Mouse (Mus musculus): Measurements from ENCODE around the gene Ust.

Ust gene

DNA sequence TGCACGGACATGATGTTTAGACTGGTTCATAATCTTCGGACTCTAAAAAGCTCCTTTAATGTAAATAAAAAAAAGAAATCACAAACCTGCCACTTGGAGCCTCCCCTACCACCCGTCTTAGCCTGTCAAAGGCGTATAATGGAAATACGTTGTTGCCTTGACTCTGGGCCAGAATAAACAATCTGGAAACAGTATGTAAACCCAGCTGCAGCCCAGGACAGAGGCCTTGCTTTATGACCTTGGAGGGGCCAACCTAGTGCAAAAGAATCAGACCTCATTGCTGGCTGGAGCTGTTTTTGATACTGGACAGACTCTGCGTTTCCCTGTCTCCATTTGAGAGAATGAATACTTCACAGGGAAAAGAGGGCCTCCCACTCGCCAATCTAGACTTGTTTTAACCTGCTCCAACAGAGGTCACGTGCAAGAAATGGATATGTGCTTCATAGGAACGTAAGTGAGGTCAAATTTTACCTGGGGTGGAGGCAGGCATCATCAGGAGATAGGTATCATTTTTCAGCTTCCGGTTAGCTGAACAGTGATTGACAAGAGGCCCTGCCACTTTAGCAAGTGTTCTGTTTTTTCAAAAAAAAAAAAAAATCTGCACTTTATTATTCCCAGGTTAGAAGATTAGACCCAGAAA is 305.2 kb downstream of the Ust start:
- DNase-seq = peak; percentile 56

- no peak for DNase-seq
These were observed 305.9 kb downstream of the Ust start for GRCm38 (mm10) chr10:8212611-8213226.

- DNase-seq = no peak
These were observed 306.9 kb downstream of the Ust start for GRCm38 (mm10) chr10:8211694-8212093.

DNA sequence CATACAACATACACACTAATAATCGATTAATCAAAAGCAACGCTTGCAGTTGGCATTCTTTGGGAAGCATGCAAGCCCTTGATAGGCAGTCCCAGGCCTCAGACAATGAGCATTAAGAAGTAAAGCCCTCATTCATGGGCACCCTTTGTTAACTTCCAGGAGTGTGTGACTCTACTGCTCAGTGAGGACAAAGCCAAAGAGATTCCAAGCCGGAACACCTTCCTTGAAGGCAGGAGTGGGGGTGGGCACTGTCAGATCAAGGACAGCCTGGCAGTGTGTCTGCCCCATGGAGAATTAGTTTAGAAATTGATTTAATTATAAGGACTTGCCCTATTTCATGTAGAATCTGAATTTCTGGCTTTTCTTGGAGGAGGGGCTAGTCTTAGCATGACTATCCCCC is 308.3 kb downstream of the Ust start:
- DNase-seq = no peak

- no peak for DNase-seq
These were observed 311.3 kb downstream of the Ust start for GRCm38 (mm10) chr10:8207358-8207757.

- no peak for DNase-seq
These were observed 314.9 kb downstream of the Ust start for GRCm38 (mm10) chr10:8203681-8204080.

GRCm38 (mm10) chr10:8199816-8200215 is 318.8 kb downstream of the Ust start:
- no peak for DNase-seq

DNA sequence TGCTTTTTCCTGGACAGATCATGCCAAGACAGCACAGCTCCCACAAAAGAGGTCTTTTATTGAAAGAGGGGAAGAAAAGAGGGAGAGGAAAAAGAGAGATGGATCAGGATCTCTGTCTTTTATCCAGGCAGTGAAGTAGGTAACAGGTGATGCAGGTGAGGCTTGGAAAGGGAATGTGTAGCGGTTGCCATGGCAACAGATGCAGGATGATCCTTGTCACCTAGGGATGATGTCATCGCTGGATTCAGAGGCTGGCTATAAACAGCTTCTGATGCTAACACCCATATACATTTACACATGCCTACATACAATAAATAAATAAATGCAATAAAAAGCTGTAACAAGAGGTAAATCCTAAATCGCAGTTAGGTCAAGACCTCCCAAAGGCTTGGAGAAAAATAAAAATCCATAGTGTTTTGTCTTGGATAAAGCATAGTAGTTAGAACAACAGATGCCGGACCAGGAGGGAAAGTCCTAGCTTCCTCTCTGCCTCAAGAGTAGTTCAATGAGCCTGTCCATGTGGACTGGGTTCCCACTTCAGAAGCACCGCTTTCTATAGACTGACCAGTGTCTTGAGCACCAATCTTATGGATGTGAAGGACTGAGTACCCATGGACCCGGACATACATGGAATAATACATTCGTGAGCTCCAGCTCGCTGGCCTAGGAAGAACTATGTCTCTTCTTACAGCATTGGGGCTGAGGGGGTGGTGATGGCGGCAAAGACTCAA is 319.4 kb downstream of the Ust start:
- DNase-seq = no peak

DNA sequence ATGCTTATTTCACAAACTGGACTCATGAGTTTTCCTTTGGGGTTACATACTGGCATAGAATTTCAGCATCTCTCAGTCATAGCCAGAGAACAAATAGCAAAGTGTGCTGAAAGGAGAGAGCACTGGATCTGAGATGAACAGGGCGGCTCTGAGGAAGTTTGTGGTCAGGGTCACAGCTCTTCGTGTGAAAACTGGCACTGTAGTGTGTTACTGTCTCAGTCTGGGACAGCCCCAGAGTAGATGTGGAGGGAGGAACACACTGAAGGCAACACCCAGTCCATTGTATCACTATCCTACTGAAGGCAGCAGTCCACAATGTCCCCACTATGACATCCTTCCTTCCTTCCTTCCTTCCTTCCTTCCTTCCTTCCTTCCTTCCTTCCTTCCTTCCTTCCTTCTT is 321.0 kb downstream of the Ust start:
- no peak for DNase-seq

GRCm38 (mm10) chr10:8196300-8196699 is 322.3 kb downstream of the Ust start:
- peak; percentile 89 for DNase-seq

- DNase-seq = no peak
These were observed 322.9 kb downstream of the Ust start for GRCm38 (mm10) chr10:8195730-8196129.

- no peak for DNase-seq
These were observed 329.2 kb downstream of the Ust start for GRCm38 (mm10) chr10:8189331-8189981.

GRCm38 (mm10) chr10:8185586-8185985 is 333.0 kb downstream of the Ust start:
- no peak for DNase-seq

DNA sequence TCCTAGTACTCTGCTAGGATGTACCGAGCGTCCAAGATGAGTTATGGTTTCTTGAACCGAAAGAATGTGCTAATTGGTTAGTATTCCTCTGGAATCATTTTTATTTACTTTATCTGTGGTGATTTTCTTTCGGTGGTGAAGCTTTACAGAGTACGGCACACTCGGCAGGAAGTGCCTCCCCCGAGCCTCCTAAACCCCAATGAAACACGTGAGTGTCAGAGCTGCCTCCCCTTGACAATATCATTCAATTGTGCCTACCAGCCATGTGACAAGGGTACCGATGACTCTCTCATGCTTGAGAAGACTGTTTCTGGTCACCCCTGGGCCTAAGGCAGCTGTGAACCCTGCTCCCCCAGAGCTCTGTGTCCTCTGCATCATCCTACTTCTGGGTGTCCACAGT is 333.9 kb downstream of the Ust start:
- no peak for DNase-seq

- DNase-seq = no peak
These were observed 335.5 kb downstream of the Ust start for GRCm38 (mm10) chr10:8183171-8183570.

- no peak for DNase-seq
These were observed 336.9 kb downstream of the Ust start for GRCm38 (mm10) chr10:8181596-8182185.

GRCm38 (mm10) chr10:8177618-8178017 is 341.0 kb downstream of the Ust start:
- DNase-seq = peak; percentile 28

GRCm38 (mm10) chr10:8176351-8177053 is 342.1 kb downstream of the Ust start:
- DNase-seq = no peak

DNA sequence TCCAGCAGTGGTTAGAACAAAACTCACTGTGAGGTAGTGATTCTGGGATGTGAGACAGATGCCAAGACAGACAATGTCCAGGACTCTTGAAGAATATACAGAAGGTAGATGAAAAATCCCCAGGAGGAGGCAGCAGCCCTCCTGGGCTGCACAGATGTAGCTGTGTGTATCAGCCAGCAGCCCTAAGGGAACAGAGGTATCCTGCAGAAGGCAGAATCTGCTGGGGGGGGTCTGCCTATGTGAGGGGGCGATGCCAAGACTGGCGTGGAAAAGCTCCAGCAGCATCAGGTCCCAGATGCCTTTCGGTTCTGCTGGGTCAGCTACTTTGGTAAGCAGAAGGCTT is 342.6 kb downstream of the Ust start:
- DNase-seq = no peak

DNA sequence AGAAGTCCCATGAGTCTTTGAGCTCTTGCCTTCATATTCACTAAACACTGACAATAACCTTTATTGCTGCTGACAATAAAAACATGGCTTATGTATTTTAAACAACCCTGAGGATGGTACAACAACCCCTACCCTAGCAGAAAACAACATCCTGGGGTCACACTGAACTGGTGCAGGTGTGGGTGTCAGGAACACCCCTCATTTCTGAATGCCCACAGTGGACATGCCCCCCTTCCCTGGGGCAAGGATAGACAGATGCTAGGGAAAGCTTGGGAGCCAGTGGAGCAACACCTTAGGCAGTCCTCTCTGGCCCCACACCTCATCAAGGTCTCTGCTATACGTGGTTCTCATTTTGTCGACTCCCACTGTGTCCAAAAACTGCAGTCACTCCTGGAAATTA is 343.9 kb downstream of the Ust start:
- no peak for DNase-seq

DNA sequence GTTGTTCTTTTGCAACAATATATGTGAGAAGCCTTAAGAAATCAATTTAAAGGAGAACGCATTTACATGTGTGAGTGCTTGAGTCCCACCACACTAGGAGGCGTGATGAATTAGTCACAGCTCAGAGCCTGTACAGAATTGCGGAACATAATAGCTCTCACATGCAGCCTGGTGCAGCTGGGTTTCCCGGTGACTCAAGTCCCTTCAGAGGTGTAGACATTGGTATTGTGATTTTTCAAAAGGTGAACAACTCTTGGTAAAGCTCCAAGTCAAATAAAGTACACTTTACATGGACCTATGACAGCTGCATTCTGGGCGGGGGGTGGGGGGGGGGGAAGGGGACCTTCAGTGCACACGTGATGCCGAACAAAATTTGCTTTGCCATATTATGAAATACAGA is 344.4 kb downstream of the Ust start:
- peak; percentile 41 for DNase-seq

GRCm38 (mm10) chr10:8173032-8173431 is 345.6 kb downstream of the Ust start:
- DNase-seq = no peak

DNA sequence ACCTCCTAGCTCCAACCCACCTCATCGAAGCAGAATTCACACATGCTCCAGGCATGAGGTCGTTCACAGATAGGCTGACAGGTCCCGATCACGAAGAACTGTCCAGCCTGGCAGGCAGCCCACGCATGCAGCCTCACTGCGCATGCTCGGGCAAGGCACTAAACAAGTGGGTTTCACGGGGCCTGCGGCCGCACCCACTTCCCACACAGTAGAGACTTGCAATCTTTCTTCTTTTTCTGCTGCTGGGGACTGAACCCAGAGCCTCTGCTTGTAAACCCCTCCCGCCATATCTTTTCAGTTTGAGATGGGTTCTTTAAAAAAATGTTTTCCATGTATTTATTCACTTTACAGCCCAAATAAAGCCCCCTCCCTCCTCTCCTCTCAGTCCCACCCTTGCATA is 347.1 kb downstream of the Ust start:
- DNase-seq = no peak
